Mouse (Mus musculus): ENCODE measurements around the gene Zfp991.
"Not testable (repeated sequence)": the region's sequence is repeated elsewhere in the genome, so short reads cannot be mapped to it uniquely, and the experiment has no call there.

Zfp991 gene

GRCm38 (mm10) chr4:147131837-147132459, at the start of gene Zfp991:
Gene Zfp991, plus strand, starts transcription at chr4:147132038.
- not testable (repeated sequence) for DNase-seq (ENCODE audit: low spot score in 2 of 2)

DNA sequence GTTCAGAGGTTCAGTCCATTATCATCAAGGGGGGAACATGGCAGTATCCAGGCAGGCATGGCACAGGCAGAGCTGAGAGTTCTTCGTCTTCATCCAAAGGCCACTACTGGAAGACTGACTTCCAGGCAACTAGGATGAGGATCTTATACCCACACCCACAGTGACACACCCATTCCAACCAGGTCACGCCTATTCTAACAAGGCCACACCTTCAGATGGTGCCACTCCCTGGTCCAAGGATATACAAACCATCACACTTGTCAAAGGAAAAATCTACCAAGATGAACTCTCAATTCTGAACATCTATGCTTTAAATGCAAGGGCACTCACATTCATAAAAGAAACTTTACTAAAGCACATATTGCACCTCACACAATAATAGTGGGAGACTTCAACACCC, 36.2 kb upstream of the Zfp991 start:
- not testable (repeated sequence) for DNase-seq (ENCODE audit: low spot score in 2 of 2)

DNA sequence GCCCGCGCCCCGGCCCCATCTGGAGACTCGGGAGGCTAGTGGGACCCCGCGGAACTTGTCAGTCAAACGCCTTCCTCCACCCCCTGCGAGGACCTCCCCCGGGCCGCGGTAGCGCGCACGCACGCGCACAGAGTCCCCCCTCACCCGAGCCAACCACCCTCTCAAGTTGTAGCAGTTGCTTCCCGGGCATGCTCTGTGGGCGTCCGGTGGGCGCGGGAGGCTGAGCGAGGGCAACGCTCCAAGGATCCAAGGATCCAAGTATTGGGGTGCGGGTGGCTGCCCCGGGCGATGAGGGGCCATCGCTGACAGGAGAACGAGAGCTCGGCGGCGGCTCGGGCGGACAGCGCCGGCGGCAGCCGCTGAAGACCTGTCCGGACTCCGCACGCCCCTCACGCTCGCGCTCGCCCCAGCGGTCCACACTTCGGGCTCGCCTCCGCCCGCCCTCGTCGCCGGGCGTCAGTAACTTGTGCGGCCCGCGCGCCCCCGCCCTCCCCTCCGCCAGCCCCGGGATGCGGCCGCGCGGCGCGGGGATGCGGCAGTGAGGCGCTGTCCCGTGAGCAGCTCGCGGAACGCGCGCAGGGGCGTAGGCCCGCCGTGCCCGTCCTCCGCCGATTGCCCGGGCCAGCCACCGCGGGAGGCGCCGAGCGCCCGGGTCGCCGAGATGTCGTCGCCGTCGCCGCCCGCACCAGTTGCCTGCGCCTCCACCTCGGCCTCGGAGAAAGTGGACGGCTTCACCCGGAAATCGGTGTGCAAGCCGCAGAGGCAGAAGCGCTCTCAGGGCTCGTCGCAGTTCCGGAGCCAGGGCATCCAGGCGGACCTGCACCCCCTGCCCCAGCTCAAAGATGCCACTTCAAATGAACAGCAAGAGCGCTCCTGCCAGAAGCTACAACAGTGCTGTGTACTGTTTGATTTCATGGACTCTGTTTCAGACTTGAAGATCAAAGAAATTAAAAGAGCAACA, 29.9 kb upstream of the Zfp991 start:
- not testable (repeated sequence) for DNase-seq (ENCODE audit: low spot score in 2 of 2)

- DNase-seq (ENCODE audit: low spot score in 2 of 2) = not testable (repeated sequence)
Observed at GRCm38 (mm10) chr4:147103814-147104213, 28.0 kb upstream of the Zfp991 start.

DNA sequence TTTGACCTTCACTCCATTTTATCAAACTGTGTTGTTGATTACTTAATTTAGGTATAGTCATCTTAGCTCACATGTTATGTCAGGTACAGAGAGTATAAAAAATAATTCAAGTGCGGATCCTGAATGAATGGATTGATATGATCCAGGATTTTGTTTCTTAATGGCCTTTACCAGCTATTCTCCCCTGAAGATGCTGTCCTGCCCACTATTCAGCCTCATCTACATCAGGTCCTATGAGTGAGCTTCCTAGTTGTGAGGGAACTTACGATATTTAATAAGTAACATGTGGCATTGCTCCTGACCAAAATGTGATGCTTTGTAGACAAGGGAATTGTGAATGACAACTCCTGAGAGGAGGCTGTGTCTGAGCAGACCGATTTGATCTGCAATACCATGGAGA, 14.0 kb upstream of the Zfp991 start:
- DNase-seq (ENCODE audit: low spot score in 2 of 2) = not testable (repeated sequence)

GRCm38 (mm10) chr4:147122286-147122685, 9.6 kb upstream of the Zfp991 start:
- not testable (repeated sequence) for DNase-seq (ENCODE audit: low spot score in 2 of 2)

- not testable (repeated sequence) for DNase-seq (ENCODE audit: low spot score in 2 of 2)
Observed at GRCm38 (mm10) chr4:147123797-147124196, 8.0 kb upstream of the Zfp991 start.

- DNase-seq (ENCODE audit: low spot score in 2 of 2) = not testable (repeated sequence)
Observed at GRCm38 (mm10) chr4:147124400-147125306, 7.2 kb upstream of the Zfp991 start.

GRCm38 (mm10) chr4:147125326-147125725, 6.5 kb upstream of the Zfp991 start:
- not testable (repeated sequence) for DNase-seq (ENCODE audit: low spot score in 2 of 2)

DNA sequence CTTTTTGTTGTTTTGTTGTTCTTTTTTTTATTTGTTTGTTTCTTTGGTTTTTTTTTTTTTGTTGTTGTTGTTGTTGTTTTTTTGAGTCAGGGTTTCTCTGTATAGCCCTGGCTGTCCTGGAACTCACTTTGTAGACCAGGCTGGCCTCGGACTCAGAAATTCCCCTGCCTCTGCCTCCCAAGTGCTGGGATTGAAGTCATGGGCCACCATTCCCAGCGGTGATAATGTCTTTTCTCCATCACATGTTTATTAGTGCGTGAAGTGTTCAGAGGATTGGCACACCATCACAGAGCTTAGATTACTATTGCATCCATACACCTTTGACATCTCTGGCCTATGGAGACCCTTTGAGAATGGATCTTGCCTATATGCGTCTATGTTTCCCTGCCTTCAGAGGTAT, 6.0 kb upstream of the Zfp991 start:
- DNase-seq (ENCODE audit: low spot score in 2 of 2) = not testable (repeated sequence)

- DNase-seq (ENCODE audit: low spot score in 2 of 2) = not testable (repeated sequence)
Observed at GRCm38 (mm10) chr4:147126435-147126834, 5.4 kb upstream of the Zfp991 start.

GRCm38 (mm10) chr4:147127137-147127536, 4.7 kb upstream of the Zfp991 start:
- DNase-seq (ENCODE audit: low spot score in 2 of 2) = not testable (repeated sequence)

GRCm38 (mm10) chr4:147128152-147128551, 3.7 kb upstream of the Zfp991 start:
- DNase-seq (ENCODE audit: low spot score in 2 of 2) = not testable (repeated sequence)

- not testable (repeated sequence) for DNase-seq (ENCODE audit: low spot score in 2 of 2)
Observed at GRCm38 (mm10) chr4:147133596-147133995, 1.8 kb downstream of the Zfp991 start.

- DNase-seq (ENCODE audit: low spot score in 2 of 2) = not testable (repeated sequence)
Observed at GRCm38 (mm10) chr4:147141757-147142156, 9.9 kb downstream of the Zfp991 start.

DNA sequence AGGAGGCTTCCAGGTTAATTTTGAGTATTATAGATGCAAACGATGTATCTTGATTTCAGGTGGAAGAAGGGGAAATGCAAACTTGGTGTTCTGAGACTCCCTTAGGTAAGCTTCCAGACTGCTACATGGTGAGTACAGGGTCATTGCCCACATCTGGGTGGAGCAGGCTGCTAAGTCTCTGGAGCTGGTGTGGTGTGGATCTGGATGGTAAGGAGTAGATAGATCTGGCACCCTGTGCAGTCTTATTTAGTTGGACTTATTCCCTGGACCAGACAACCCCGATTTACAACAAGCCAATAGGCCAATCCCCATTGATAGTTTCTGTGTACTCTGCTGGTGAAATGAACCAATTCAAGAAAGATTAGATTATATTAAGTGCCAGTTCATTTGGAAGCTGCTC, 33.4 kb downstream of the Zfp991 start:
- not testable (repeated sequence) for DNase-seq (ENCODE audit: low spot score in 2 of 2)

DNA sequence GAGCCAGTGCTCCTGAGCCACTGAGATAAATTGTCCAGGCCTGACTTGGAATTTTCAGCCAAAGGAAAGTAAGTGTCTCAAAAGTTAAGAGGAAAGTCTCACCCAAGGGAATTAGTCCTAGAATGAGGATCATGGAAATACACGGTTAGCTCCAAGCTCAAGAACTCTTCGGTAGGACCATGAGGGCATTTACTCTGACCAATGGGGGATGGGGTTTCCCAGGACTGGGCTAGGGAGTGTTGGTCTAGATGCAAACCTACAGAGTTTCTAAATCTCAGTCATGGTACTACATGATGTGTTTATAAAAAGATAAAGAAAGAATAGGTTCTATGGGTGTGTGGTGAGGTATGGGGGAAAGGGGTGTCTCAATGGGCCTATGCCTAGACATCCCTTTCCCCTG, 38.7 kb downstream of the Zfp991 start:
- not testable (repeated sequence) for DNase-seq (ENCODE audit: low spot score in 2 of 2)

DNA sequence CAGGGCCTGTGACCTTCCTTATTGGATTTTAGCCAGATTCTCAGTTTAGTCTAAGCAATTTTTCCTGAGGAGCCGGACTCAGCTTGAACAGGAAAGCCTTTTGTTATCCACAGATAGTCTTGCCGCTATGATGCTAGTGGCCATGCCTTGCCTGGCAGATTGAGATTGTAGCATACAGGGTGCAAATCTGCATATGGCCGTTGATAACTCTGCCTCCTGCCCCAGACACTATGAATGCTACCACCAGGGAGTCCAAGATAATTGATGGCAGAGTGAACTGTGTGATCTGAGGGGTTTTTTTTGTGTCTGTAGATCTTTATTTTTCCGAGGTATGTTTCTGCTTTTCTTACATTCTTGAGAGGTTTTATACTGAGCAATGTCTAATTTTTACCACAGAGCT, 39.7 kb downstream of the Zfp991 start:
- DNase-seq (ENCODE audit: low spot score in 2 of 2) = not testable (repeated sequence)

- not testable (repeated sequence) for DNase-seq (ENCODE audit: low spot score in 2 of 2)
Observed at GRCm38 (mm10) chr4:147176279-147176880, 44.5 kb downstream of the Zfp991 start.

DNA sequence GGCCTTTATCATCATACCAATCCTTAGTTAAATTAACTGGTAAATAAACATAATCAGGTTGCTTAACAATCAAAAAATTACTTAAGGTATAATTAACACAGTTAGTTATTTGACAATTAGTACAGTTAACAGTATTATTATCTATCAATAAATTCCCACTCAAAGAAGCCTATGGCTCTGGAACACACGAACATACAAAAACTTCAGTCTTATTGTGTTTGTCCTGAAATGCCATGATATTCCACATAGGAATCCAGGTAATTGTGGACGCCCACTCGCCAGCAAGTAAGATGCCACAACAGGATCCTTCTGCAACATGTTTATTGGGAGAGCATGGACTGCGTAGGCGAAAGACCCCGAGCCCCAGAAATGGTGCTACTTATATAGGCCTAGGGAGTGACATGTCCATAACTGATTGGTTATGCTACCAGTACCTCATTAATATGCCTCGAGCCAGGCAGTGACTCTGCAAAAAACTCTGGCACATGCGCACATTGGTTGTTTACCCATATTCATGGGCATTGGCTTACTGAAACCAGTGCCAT, 49.4 kb downstream of the Zfp991 start:
- DNase-seq (ENCODE audit: low spot score in 2 of 2) = not testable (repeated sequence)

Data from frontal cortex, postnatal 36 days (tissue).